Mouse (Mus musculus): ENCODE measurements around the gene Ccdc172.

Gene Ccdc172

GRCm38 (mm10) chr19:58511818-58512217 is at the start of gene Ccdc172:
TSS of gene Ccdc172 (plus strand) at chr19:58511993.
- no peak for DNase-seq

- DNase-seq = no peak
These were observed 48.0 kb upstream of the Ccdc172 start for GRCm38 (mm10) chr19:58463755-58464154.

- DNase-seq = no peak
These were observed 43.5 kb upstream of the Ccdc172 start for GRCm38 (mm10) chr19:58468331-58468730.

- peak; percentile 94 for DNase-seq
These were observed 42.4 kb upstream of the Ccdc172 start for GRCm38 (mm10) chr19:58469421-58469820.

- DNase-seq = no peak
These were observed 37.5 kb upstream of the Ccdc172 start for GRCm38 (mm10) chr19:58474251-58474650.

GRCm38 (mm10) chr19:58482373-58482977 is 29.3 kb upstream of the Ccdc172 start:
- no peak for DNase-seq

GRCm38 (mm10) chr19:58486686-58487085 is 25.1 kb upstream of the Ccdc172 start:
- DNase-seq = no peak

- DNase-seq = no peak
These were observed 14.7 kb upstream of the Ccdc172 start for GRCm38 (mm10) chr19:58497106-58497505.

- DNase-seq = no peak
These were observed 12.3 kb upstream of the Ccdc172 start for GRCm38 (mm10) chr19:58499420-58499966.

GRCm38 (mm10) chr19:58500049-58500448 is 11.7 kb upstream of the Ccdc172 start:
- DNase-seq = no peak

- no peak for DNase-seq
These were observed 9.9 kb downstream of the Ccdc172 start for GRCm38 (mm10) chr19:58521696-58522095.

- no peak for DNase-seq
These were observed 12.1 kb downstream of the Ccdc172 start for GRCm38 (mm10) chr19:58523736-58524394.

- DNase-seq = no peak
These were observed 13.9 kb downstream of the Ccdc172 start for GRCm38 (mm10) chr19:58525457-58526239.

- DNase-seq = no peak
These were observed 21.3 kb downstream of the Ccdc172 start for GRCm38 (mm10) chr19:58533077-58533476.

GRCm38 (mm10) chr19:58536691-58537090 is 24.9 kb downstream of the Ccdc172 start:
- DNase-seq = no peak

GRCm38 (mm10) chr19:58540396-58540795 is 28.6 kb downstream of the Ccdc172 start:
- DNase-seq = no peak

GRCm38 (mm10) chr19:58548367-58548766 is 36.6 kb downstream of the Ccdc172 start:
- no peak for DNase-seq

- no peak for DNase-seq
These were observed 38.7 kb downstream of the Ccdc172 start for GRCm38 (mm10) chr19:58550489-58550888.

- DNase-seq = no peak
These were observed 39.1 kb downstream of the Ccdc172 start for GRCm38 (mm10) chr19:58550916-58551315.

- no peak for DNase-seq
These were observed 43.2 kb downstream of the Ccdc172 start for GRCm38 (mm10) chr19:58554974-58555373.

- peak; percentile 64 for DNase-seq
These were observed 46.6 kb downstream of the Ccdc172 start for GRCm38 (mm10) chr19:58558352-58558751.

GRCm38 (mm10) chr19:58562301-58562815 is 50.6 kb downstream of the Ccdc172 start:
- no peak for DNase-seq

- DNase-seq = no peak
These were observed 59.8 kb downstream of the Ccdc172 start for GRCm38 (mm10) chr19:58571566-58571965.

All from kidney, postnatal 10 days (tissue).